Mouse (Mus musculus): Measurements from ENCODE around the gene AC124108.1. TPM values are rescaled to one million over a fixed set of nuclear protein-coding genes. Genes with fewer than 3 reads are reported as not detected.
A peak's percentile ranks its signal among the peaks of the same experiment; 100 is the strongest.

Gene AC124108.1
- polyA plus RNA-seq (2014; fragmentation: Nextera tagmentation; extraction: Ambion mirVana) = 0.04 and 0.08 TPM in 2 replicates

DNA sequence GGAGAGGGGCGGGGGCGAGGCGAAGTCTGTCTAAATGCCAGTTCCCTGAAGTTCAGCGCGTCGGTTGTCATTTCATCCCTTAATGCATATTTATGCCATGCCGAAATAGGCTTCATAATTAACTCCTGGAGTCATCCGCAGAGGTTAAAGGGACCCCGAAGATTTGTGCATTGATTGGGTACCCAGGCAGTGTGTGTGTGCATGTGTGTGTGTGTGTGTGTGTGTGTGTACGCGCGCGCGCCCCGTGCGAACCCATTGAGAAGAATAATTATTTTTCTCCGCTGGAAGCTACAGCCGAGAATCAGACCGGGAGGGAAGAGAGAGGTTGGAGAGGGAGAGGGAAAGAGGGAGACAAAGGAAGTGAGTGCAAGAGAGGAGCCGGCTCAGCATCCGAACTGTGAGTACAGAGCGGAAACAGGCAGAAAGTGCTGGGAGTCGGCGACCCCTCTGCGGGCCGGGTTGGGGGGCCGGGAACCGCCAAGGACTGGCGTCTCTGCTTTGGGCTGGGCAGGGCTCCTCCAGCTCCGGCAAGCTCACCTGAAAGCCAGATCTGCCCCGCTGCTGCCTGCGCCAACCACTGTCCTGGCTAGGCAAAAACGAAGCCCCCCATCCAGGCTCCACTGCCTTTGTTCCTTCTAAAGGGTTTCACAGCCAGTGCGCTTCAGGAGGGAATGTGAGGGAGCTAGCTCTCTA is at the start of gene AC124108.1, which contains the start of gene Lemd1:
TSS of gene AC124108.1 (plus strand) at position 365 of the 693 bp plus-strand sequence.
TSS of gene Lemd1 (plus strand) at position 339 of the 693 bp plus-strand sequence.
- H3K9me3 ChIP-seq (ENCODE audit: control insufficient read depth, low read length) = no peaks in the 10 kb centered on the region
- peak within 1 kb of the TSS; percentile 58 for H3K4me3 ChIP-seq (ENCODE audit: low read depth, low read length)
- H3K36me3 ChIP-seq (ENCODE audit: control insufficient read depth, insufficient read depth, low read length) = no peaks in the 10 kb centered on the region
- peak within 1 kb of the TSS; percentile 86 for H3K4me2 ChIP-seq
- H3K4me1 ChIP-seq (replicated peaks; ENCODE audit: control insufficient read depth, insufficient read depth, low read length) = peaks cover 6% of the 10 kb centered on the region
- H3K27me3 ChIP-seq (replicated peaks; ENCODE audit: control insufficient read depth, insufficient read depth, low read length) = peaks cover 83% of the 10 kb centered on the region
- DNase-seq (ENCODE audit: low spot score) (no peak), ATAC-seq (replicated peaks; ENCODE audit: low FRiP score) (no peak)
- no peak within 1 kb of the TSS for H3K27ac ChIP-seq (ENCODE audit: low read depth, low read length)
- WGBS = 1% methylated on average over 34 of the region's 34 CpGs
- peak within 1 kb of the TSS; percentile 39 for H3K9ac ChIP-seq (ENCODE audit: low read depth, low read length)

DNA sequence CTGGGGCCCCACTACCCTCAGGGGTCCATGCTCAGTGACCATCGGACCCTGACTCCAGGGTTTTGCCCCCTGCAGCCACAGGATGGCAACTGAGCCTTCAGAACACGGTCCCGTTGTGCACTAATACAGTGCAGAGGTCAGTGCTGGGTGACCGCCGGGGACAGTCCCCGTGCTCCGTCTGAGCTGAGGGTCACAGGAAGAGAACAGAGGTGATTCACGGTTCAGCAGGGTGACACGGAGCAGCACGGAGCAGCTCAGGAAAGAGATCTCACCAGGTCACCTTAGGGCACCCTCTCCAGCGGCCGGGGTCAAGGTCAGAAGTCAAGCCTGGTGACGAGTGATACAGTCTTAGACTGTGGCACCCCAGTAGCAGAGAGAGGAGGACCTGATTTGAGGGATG is 49.5 kb upstream of the AC124108.1 start:
- ATAC-seq (replicated peaks; ENCODE audit: low FRiP score) = peak; percentile 43
- no peak overlapping the region for H3K4me3 ChIP-seq (ENCODE audit: low read depth, low read length)
- H3K4me2 ChIP-seq = no peak overlapping the region
- H3K4me1 ChIP-seq (replicated peaks; ENCODE audit: control insufficient read depth, insufficient read depth, low read length) = peaks cover 19% of the 10 kb centered on the region
- H3K9me3 ChIP-seq (ENCODE audit: control insufficient read depth, low read length) = no peaks in the 10 kb centered on the region
- H3K9ac ChIP-seq (ENCODE audit: low read depth, low read length) = no peak overlapping the region
- WGBS = 60% methylated on average over 13 of the region's 13 CpGs
- no peaks in the 10 kb centered on the region for H3K36me3 ChIP-seq (ENCODE audit: control insufficient read depth, insufficient read depth, low read length)
- H3K27me3 ChIP-seq (replicated peaks; ENCODE audit: control insufficient read depth, insufficient read depth, low read length) = peaks cover 21% of the 10 kb centered on the region
- no peak overlapping the region for H3K27ac ChIP-seq (ENCODE audit: low read depth, low read length)
- no peak for DNase-seq (ENCODE audit: low spot score)

DNA sequence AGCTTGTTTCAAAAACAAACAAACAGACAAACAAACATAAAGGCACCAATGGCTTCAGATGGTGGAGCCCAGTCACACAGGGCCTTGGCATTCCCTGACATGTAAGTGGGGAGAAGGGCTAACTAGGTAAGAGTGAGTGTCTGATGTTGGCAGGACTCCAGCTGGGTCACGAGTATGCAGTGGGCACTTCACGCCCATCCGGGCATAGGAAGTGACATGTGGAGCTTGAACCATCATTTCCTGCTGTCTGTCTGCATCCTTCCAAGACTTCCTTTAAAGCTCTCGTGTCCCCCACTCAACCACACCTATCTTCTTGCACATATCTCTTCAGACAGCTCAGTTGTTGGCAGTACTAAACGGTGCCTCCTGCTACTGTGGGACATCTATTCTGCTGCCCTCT is 48.2 kb upstream of the AC124108.1 start:
- Histone ChIP-seq H3K27me3 (replicated peaks; ENCODE audit: control insufficient read depth, insufficient read depth, low read length) (peaks cover 20% of the 10 kb centered on the region), H3K4me2 (no peak overlapping the region), H3K36me3 (ENCODE audit: control insufficient read depth, insufficient read depth, low read length) (no peaks in the 10 kb centered on the region), H3K27ac (ENCODE audit: low read depth, low read length) (no peak overlapping the region), H3K9me3 (ENCODE audit: control insufficient read depth, low read length) (no peaks in the 10 kb centered on the region), H3K4me1 (replicated peaks; ENCODE audit: control insufficient read depth, insufficient read depth, low read length) (peaks cover 15% of the 10 kb centered on the region), H3K9ac (ENCODE audit: low read depth, low read length) (no peak overlapping the region), H3K4me3 (ENCODE audit: low read depth, low read length) (no peak overlapping the region)
- DNase-seq (ENCODE audit: low spot score) = no peak
- no peak for ATAC-seq (replicated peaks; ENCODE audit: low FRiP score)
- WGBS = 27% methylated on average over 5 of the region's 5 CpGs

DNA sequence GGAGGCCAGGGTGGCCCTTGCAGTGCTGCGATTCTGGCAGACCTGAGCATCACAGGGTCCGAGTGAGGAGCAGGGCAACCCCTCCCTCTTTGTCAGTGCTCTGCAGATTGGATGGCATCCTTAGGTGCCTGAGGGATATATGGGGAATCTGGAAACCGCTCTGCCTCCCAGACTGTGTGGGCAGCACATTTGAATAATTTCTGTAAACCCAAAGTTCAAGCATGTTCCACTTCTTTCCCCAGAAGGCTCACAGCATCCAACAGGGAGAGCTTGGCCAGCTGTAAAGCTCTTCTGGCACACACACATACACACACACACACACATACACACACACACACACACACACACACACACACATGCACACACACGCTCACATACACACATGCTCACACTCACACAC is 47.5 kb upstream of the AC124108.1 start:
- Histone ChIP-seq H3K27me3 (replicated peaks; ENCODE audit: control insufficient read depth, insufficient read depth, low read length) (peaks cover 13% of the 10 kb centered on the region), H3K4me1 (replicated peaks; ENCODE audit: control insufficient read depth, insufficient read depth, low read length) (peaks cover 11% of the 10 kb centered on the region; the same call in 1 of the 2 replicates), H3K4me3 (ENCODE audit: low read depth, low read length) (no peak overlapping the region), H3K4me2 (no peak overlapping the region), H3K9me3 (ENCODE audit: control insufficient read depth, low read length) (no peaks in the 10 kb centered on the region), H3K9ac (ENCODE audit: low read depth, low read length) (no peak overlapping the region), H3K27ac (ENCODE audit: low read depth, low read length) (no peak overlapping the region), H3K36me3 (ENCODE audit: control insufficient read depth, insufficient read depth, low read length) (no peaks in the 10 kb centered on the region)
- WGBS = 60% methylated on average over 4 of the region's 4 CpGs
- ATAC-seq (replicated peaks; ENCODE audit: low FRiP score) = no peak
- DNase-seq (ENCODE audit: low spot score) = no peak

DNA sequence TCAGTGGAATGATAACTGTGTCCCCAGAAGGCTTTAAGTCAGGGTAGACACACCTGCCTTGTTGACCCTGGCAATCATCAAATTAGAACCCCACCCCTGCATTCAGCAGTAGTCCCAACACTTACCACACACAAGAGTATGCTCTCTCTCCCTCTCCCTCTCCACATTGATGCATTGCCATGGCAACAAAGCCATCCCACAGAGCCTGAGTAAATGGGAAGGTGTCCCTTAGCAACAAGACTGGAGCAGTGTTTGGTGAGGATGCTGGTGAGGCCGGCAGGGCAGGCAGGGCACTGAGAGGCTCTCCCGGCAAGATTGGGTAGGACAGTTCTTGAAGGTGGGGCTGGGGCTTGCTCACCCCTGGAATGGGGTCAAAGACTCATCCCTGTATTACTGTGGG is 47.0 kb upstream of the AC124108.1 start:
- H3K4me2 ChIP-seq = no peak overlapping the region
- WGBS = 41% methylated on average over 2 of the region's 2 CpGs
- peaks cover 6% of the 10 kb centered on the region; the same call in 1 of the 2 replicates for H3K4me1 ChIP-seq (replicated peaks; ENCODE audit: control insufficient read depth, insufficient read depth, low read length)
- no peak overlapping the region for H3K9ac ChIP-seq (ENCODE audit: low read depth, low read length)
- ATAC-seq (replicated peaks; ENCODE audit: low FRiP score) (no peak), DNase-seq (ENCODE audit: low spot score) (no peak)
- no peaks in the 10 kb centered on the region for H3K36me3 ChIP-seq (ENCODE audit: control insufficient read depth, insufficient read depth, low read length)
- peaks cover 8% of the 10 kb centered on the region for H3K27me3 ChIP-seq (replicated peaks; ENCODE audit: control insufficient read depth, insufficient read depth, low read length)
- no peaks in the 10 kb centered on the region for H3K9me3 ChIP-seq (ENCODE audit: control insufficient read depth, low read length)
- no peak overlapping the region for H3K27ac ChIP-seq (ENCODE audit: low read depth, low read length)
- H3K4me3 ChIP-seq (ENCODE audit: low read depth, low read length) = no peak overlapping the region

DNA sequence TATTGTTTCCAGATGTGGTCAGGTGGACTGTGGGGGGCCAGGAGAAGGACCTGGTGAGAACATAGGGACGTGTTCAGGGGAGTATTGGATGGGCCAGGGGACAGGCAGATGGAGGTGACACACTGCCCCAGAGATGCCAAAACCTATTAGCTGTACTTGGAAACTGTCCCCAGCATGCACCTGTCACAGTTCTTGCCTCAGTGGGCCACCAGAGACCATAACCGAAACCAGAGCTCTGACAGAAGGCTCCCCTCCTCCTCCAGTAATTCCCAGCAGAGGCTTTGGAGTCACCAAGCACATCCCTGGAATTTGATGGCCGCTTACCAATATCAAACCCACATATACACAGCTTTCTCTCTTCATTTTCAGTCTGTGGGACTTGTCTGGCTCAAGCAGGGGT is 46.4 kb upstream of the AC124108.1 start:
- Histone ChIP-seq H3K4me2 (no peak overlapping the region), H3K4me1 (replicated peaks; ENCODE audit: control insufficient read depth, insufficient read depth, low read length) (peaks cover 1% of the 10 kb centered on the region; the same call in 1 of the 2 replicates), H3K36me3 (ENCODE audit: control insufficient read depth, insufficient read depth, low read length) (no peaks in the 10 kb centered on the region), H3K4me3 (ENCODE audit: low read depth, low read length) (no peak overlapping the region), H3K27ac (ENCODE audit: low read depth, low read length) (no peak overlapping the region), H3K9ac (ENCODE audit: low read depth, low read length) (no peak overlapping the region), H3K27me3 (replicated peaks; ENCODE audit: control insufficient read depth, insufficient read depth, low read length) (peaks cover 3% of the 10 kb centered on the region), H3K9me3 (ENCODE audit: control insufficient read depth, low read length) (no peaks in the 10 kb centered on the region)
- ATAC-seq (replicated peaks; ENCODE audit: low FRiP score) (no peak), DNase-seq (ENCODE audit: low spot score) (no peak)
- 77% methylated on average over 3 of the region's 3 CpGs for WGBS

DNA sequence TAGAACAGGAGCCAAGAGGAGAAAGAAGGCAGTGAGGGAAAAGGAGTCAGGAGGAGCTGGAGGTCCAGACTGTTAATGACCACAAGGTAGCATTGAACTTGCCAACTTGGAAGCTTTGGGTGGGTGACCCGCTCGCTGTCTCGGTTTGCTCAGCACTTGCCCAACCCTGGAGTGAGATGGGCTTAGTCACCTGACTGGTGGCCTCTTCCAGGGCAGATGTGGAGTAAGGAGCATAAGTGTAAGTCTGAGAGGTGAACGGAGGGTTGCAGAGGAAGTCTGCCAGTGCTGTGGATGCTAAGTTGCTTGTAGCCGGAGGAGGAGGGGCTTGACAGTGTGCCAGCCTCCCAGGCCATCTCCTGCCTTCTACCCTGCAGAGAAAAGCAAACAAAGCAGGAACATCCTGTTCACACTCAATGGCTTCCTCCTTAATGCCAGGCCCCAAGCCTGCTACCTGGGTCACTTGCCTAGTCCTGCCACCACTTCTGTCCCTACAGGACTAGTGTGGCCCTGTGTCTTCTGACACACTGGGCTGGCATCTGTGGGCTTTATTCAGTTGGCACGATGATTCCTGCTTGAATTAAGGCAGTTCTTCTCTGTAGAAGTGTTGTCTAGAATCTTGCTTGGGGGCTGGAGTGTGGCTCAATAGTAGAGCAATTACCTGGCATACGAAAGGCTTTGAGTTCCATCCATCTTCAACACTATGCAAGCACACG is 45.1 kb upstream of the AC124108.1 start:
- Histone ChIP-seq H3K27me3 (replicated peaks; ENCODE audit: control insufficient read depth, insufficient read depth, low read length) (no peaks in the 10 kb centered on the region; the same call in 1 of the 2 replicates), H3K4me3 (ENCODE audit: low read depth, low read length) (no peak overlapping the region), H3K27ac (ENCODE audit: low read depth, low read length) (no peak overlapping the region), H3K9ac (ENCODE audit: low read depth, low read length) (no peak overlapping the region), H3K9me3 (ENCODE audit: control insufficient read depth, low read length) (no peaks in the 10 kb centered on the region), H3K4me2 (no peak overlapping the region), H3K36me3 (ENCODE audit: control insufficient read depth, insufficient read depth, low read length) (no peaks in the 10 kb centered on the region), H3K4me1 (replicated peaks; ENCODE audit: control insufficient read depth, insufficient read depth, low read length) (peaks cover 6% of the 10 kb centered on the region)
- 76% methylated on average over 8 of the region's 8 CpGs for WGBS
- DNase-seq (ENCODE audit: low spot score) = no peak
- ATAC-seq (replicated peaks; ENCODE audit: low FRiP score) = no peak

DNA sequence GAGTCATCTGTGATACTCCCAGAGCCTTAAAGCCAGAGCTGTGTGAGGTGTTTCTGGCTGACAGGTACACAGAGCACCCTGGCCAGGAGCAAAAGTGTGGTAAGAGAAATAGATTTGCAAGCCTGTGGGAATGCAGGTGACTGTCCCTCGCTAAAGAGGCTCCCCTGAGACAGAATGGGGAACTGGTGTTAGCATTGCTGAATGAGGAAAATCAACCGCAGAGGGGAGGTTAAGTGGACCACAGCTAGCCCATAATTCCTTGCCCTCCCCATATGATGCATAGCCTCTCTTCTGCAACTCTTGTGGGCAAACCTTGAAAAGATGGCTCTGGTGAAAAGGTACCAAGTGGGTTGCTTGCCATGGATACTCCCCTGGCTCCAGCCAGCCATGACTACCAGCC is 41.8 kb upstream of the AC124108.1 start:
- Histone ChIP-seq H3K9ac (ENCODE audit: low read depth, low read length) (no peak overlapping the region), H3K27me3 (replicated peaks; ENCODE audit: control insufficient read depth, insufficient read depth, low read length) (no peaks in the 10 kb centered on the region), H3K9me3 (ENCODE audit: control insufficient read depth, low read length) (no peaks in the 10 kb centered on the region), H3K27ac (ENCODE audit: low read depth, low read length) (no peak overlapping the region), H3K4me3 (ENCODE audit: low read depth, low read length) (no peak overlapping the region), H3K4me2 (no peak overlapping the region), H3K36me3 (ENCODE audit: control insufficient read depth, insufficient read depth, low read length) (no peaks in the 10 kb centered on the region), H3K4me1 (replicated peaks; ENCODE audit: control insufficient read depth, insufficient read depth, low read length) (peaks cover 6% of the 10 kb centered on the region)
- WGBS = 51% methylated on average over 2 of the region's 2 CpGs
- no peak for ATAC-seq (replicated peaks; ENCODE audit: low FRiP score)
- no peak for DNase-seq (ENCODE audit: low spot score)
